Mouse (Mus musculus) adrenal gland, adult 2 months (tissue): Measurements from ENCODE around the gene Tent5b. TPM values are rescaled to one million over a fixed set of nuclear protein-coding genes. Genes with fewer than 3 reads are reported as not detected.
A peak's percentile ranks its signal among the peaks of the same experiment; 100 is the strongest.

Source experiments
- DNase-seq: peaks from one replicate; pipeline ENCODE4 v3.0.0; 2021
- long read RNA-seq: library from polyadenylated mRNA; stranded (forward); transcript quantifications from one replicate; pipeline ENCODE4 v2.0.0, GENCODE M21; 2021
- polyA plus RNA-seq: library from polyadenylated mRNA; depleted of rRNA; stranded (reverse); fragments of >200 nt; gene quantifications from 2 replicates; pipeline ENCODE4 v1.2.3, GENCODE M21; 2012; rRNA removed
- total RNA-seq, 2 experiments: library from RNA; stranded (reverse); gene quantifications; 2 replicates each; pipeline ENCODE4 v1.2.3; 2021

Tent5b gene
- total RNA-seq, result 10 to 100 TPM in 1 of 2 experiments, 1 to 10 TPM in 1; 1.7 to 14.7 TPM
- 3.0 and 7.2 TPM in 2 replicates for polyA plus RNA-seq
- long read RNA-seq, transcript Tent5b-201 (2 exons, 2,287 nt), result major isoform, 48 of 50 reads
- long read RNA-seq, partial matches to known transcripts, result 0 of 50 reads
- long read RNA-seq, other reads (novel, unspliced or antisense), result 2 of 50 reads

- DNase-seq, result peak; percentile 99
Measured at GRCm38 (mm10) chr4:133479458-133480184, at the start of gene Tent5b. Gene Tent5b (plus strand): TSS chr4:133480132.

- no peak for DNase-seq
Measured at GRCm38 (mm10) chr4:133431508-133431907, 48.4 kb upstream of the Tent5b start.

GRCm38 (mm10) chr4:133432560-133433171 is 47.3 kb upstream of the Tent5b start:
- DNase-seq, result no peak

GRCm38 (mm10) chr4:133435921-133436320 is 44.0 kb upstream of the Tent5b start:
- DNase-seq, result no peak

GRCm38 (mm10) chr4:133439460-133440376 is 40.2 kb upstream of the Tent5b start:
- no peak for DNase-seq

GRCm38 (mm10) chr4:133440377-133440795 is 39.5 kb upstream of the Tent5b start:
- DNase-seq, result no peak

GRCm38 (mm10) chr4:133442194-133442593 is 37.7 kb upstream of the Tent5b start:
- DNase-seq, result no peak

- DNase-seq, result no peak
Measured at GRCm38 (mm10) chr4:133443085-133443484, 36.8 kb upstream of the Tent5b start.

GRCm38 (mm10) chr4:133445727-133446126 is 34.2 kb upstream of the Tent5b start:
- DNase-seq, result no peak

GRCm38 (mm10) chr4:133447366-133447765 is 32.6 kb upstream of the Tent5b start:
- peak; percentile 42 for DNase-seq

GRCm38 (mm10) chr4:133447967-133448366 is 32.0 kb upstream of the Tent5b start:
- DNase-seq, result no peak

GRCm38 (mm10) chr4:133448708-133449388 is 31.1 kb upstream of the Tent5b start:
- DNase-seq, result peak; percentile 33

- DNase-seq, result no peak
Measured at GRCm38 (mm10) chr4:133449726-133450125, 30.2 kb upstream of the Tent5b start.

GRCm38 (mm10) chr4:133451536-133451935 is 28.4 kb upstream of the Tent5b start:
- DNase-seq, result peak; percentile 80

GRCm38 (mm10) chr4:133452433-133452832 is 27.5 kb upstream of the Tent5b start:
- no peak for DNase-seq

GRCm38 (mm10) chr4:133458044-133458443 is 21.9 kb upstream of the Tent5b start:
- no peak for DNase-seq

GRCm38 (mm10) chr4:133460006-133460405 is 19.9 kb upstream of the Tent5b start:
- no peak for DNase-seq

- no peak for DNase-seq
Measured at GRCm38 (mm10) chr4:133460796-133461325, 19.1 kb upstream of the Tent5b start.

GRCm38 (mm10) chr4:133461362-133461761 is 18.6 kb upstream of the Tent5b start:
- no peak for DNase-seq

GRCm38 (mm10) chr4:133463184-133463583 is 16.7 kb upstream of the Tent5b start:
- no peak for DNase-seq

GRCm38 (mm10) chr4:133468080-133468479 is 11.9 kb upstream of the Tent5b start:
- DNase-seq, result peak; percentile 93
